Mouse (Mus musculus) stomach, postnatal 0 days (tissue): ENCODE data around the gene Pwp2.

Experiments used
- CTCF ChIP-seq: IDR thresholded peaks from 2 replicates; pipeline ENCODE4 v1.5.1; 2016; ENCODE audit warnings: antibody characterized with exemption, low read depth, mild to moderate bottlenecking, moderate library complexity
- EP300 ChIP-seq: optimal IDR thresholded peaks from 2 replicates; pipeline ENCODE3; 2016; ENCODE audit warnings: antibody characterized with exemption

- TF ChIP-seq CTCF (no peak), EP300 (no peak)
These were observed 55.0 kb downstream of the Pwp2 start for GRCm38 (mm10) chr10:78129998-78130397.
